Mouse (Mus musculus) cerebellum, adult 11-12 months (tissue): ENCODE results near the gene Pdzd2.
A peak's percentile ranks its signal among the peaks of the same experiment; 100 is the strongest.

ENCODE experiments used
- DNase-seq: peaks from one replicate; pipeline ENCODE4 v3.0.0; 2022

Gene Pdzd2

DNA sequence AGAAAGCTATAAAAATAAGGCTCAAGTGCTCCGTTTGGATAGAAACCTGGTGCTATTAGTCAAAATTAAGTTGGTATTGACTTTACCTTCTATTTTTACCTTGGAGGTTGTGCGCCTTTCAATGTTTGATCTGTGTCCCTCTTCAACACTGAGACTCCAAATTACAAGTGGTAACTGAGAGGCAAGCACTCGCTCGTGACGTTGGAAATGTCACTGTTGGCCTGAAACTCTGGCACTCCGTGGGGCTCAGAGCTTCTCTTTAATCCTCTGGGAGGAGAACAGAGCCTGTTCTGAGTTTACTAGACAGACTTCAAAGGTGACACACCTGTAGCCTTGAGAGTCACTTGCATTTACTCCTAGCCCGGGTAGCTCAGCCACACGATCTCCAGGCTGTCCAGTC, 120.5 kb downstream of the Pdzd2 start:
- no peak for DNase-seq

DNA sequence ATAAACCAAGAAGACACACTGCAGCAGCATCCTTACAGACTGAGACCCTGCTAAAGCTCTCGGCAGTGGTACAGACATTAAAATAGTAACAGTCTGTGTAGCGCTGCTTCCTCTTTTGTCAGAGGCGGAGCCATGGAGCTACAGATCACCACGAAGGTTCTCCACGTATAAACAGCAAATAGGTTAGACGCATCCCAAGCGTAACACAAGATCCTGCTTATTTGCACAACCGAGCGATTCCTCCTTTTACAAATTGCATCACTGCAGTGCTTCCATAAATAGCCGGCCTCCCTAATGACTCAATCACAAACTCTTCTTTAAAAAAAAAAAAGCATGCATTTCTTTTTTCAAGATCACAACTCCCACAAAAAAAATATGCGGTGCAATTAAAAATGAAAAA, 122.1 kb downstream of the Pdzd2 start:
- DNase-seq = no peak

GRCm38 (mm10) chr15:12617220-12617619, 122.5 kb downstream of the Pdzd2 start:
- no peak for DNase-seq

DNA sequence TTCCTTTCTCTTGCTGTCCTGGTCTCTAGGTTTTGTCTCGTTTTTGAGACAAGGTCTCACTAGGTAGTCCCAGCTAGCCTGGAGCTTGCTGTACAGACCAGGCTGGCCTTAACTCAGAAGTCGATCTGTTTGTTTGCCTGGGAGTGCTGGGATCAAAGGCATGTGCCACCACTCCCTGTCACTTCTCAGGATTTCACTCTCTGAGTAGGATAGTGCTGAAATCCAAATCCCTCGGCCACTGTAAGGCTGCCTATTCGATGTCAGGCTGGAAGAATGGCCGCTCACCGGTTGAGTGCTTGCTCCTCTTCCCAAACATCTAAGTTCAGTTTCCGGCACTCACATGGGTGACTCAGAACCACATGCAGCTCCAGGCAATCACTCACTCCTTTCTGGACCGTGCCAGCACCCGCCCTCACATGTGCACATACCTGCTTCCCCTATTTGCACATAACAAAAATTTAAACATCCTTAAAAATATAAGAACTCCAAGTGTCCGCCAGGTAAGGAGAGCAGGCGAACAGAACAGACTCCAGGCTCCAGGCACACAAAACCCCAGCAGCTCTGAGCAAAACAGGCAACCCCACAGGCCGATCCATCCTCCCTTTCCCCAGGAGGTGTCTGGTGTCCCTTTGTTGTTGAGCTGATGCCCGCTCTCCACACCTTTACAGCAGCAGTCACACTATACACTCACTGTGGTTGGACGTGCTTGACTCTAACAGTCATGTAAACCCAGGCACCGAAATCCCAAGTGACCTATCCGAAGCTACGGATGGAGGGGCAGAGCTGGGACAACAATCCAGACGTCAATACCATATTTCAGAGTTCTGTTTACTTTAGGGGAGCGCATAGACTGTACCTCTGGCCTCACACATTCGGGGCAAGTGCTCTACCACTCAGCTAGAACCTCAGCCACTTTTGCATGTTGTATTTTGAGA, 124.5 kb downstream of the Pdzd2 start:
- no peak for DNase-seq

- DNase-seq = no peak
These were observed 125.7 kb downstream of the Pdzd2 start for GRCm38 (mm10) chr15:12614011-12614410.

DNA sequence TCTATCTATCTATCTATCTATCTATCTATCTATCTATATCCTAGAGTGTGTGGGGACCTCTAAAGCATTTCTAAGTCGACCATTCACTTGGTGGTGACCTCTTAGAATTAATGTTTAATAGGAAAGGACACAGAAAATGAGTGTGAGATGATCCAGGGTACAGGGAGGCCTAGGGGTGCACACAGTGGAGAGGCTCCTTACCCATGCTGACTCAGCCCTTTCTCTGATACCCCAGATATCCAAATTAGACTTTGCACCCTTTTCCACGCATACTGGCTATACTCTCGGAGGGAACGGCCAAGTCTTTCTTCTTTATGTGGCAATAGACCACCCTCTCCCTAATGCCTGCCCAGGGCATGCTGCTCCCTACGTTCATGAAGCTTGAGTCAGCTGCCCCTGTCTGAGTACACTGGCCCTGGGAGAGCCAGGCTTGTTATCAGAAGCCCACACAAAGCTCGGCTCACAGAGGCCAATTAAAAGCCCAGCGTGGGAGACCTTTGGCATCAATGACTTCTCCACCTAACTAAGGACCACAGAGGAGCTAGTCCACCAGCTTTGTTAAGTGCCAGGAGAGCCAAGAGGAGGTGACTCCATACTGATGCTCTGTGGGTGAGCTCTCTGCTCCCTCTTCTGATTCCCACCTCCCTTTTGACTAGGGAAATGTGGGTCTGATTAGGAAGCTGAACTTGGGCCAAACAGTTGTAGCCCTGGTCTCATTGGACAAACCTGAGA, 126.6 kb downstream of the Pdzd2 start:
- no peak for DNase-seq

GRCm38 (mm10) chr15:12608090-12608489, 131.6 kb downstream of the Pdzd2 start:
- no peak for DNase-seq

GRCm38 (mm10) chr15:12606306-12606705, 133.4 kb downstream of the Pdzd2 start:
- no peak for DNase-seq

DNA sequence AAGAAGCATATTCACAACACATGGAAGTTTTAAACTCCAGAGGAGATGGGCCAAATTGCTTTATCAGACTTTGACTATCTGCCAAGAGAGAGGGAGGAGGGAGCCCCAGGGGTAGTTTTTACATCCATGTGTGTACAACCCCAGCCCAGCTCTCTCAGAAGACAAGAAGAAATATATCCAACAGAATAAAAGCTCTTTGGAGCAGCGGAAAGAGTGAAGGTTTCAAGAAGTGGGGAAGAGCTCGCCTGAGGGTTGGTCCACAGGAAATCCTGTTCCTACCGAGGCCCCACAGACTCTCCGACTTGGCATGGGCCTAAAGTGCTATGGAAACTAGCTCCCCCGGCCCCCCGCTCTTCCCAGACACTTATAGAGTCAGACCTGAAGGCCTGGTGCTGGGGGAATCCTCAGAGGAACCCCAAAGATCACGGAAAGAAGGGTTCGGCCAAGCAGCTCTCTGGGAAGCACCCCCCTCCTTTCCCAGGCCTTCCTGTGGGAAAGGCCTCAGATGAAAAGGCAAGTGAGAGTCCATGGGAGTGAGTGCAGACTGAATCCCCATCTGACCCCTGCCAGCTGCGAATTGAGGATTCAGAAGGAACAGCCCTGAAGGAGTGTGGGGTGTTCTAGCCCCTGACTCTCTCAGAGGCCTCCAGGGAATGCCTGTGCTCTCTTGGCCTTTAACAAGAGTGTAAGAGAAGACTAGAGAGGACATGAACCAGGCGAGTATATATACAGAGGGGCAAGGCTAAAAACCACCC, 134.3 kb downstream of the Pdzd2 start:
- DNase-seq = no peak

DNA sequence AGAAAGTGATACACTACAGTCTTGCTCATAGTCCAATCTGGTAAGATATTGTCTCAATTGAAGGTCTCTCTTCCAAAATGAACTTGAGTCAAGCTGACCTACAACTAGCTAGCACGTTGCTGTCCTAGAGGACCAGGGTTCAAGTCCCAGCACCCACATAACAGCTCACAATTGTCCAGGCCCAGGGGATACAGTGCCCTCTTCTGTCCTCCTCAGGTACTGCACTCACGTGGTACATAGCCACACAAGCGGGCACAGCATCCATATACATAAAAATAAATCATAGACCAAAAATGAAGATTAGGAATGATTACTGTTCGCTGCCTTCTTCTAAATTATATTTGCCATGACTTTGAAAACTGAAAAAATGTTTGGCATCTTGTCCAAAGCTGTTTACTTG, 136.1 kb downstream of the Pdzd2 start:
- DNase-seq = no peak

DNA sequence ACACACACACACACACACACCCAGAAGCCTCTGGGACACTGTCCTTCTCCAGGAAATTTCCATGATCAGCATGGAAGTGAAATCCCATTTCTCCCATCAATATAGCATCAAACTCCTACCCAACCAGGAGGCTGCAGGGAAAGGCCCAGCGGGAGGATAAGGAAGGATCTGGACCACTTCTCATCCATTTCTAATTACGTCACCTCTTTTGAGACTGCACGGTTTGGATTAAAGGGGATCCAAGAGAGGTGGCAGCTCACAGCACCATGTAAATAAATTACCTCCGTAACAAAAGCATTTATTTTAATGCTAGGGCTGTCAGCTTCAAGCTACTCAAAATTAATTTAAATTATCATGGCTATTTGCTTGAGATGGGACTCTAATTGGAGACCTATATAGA, 146.6 kb downstream of the Pdzd2 start:
- DNase-seq = no peak

DNA sequence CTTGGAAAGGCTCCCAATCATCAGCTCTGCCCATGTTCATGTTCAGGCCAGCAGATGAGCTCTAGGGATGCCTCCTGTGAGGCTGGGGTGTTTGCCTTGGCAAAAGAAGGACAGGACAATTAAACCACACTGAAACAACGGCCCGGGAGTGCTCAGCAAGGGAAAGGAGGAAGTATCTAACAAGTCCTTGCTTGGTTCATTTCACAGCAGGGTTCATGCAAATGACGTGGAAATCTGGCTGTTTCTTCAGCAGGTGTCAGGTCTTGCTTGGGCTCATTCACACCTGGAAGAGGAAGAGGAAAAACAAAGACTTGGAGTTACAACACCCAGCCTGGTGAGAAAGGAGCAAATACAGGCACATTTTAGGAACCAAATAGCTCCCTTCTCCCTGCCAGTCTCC, 147.1 kb downstream of the Pdzd2 start:
- DNase-seq = no peak

GRCm38 (mm10) chr15:12588661-12589060, 151.1 kb downstream of the Pdzd2 start:
- DNase-seq = no peak

DNA sequence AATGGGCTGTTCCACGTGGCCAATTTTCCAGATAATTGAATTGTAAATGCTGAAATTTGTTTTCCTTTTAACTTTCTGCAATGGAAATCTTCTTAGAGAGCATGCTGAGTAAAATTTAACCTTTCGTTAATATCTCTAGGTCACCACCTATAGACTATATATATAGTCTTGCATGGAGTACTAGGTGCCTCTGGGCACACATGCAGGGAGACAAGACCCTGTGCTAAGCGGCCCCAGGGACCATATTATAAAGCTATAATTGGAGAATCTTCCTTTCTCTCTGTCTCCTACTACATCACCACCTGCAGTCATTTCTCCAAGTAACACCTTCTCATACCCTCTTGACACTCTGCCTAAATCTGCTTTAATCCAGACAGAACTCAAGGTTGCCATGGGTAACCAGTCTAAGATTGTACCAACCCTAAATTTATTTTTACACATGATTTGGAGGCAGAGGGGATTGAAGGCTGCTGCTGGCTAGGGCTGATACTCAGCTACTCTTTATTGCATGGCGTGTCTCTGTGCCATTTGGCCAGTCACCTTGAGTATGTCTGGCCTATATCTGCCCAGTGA, 152.8 kb downstream of the Pdzd2 start:
- no peak for DNase-seq

DNA sequence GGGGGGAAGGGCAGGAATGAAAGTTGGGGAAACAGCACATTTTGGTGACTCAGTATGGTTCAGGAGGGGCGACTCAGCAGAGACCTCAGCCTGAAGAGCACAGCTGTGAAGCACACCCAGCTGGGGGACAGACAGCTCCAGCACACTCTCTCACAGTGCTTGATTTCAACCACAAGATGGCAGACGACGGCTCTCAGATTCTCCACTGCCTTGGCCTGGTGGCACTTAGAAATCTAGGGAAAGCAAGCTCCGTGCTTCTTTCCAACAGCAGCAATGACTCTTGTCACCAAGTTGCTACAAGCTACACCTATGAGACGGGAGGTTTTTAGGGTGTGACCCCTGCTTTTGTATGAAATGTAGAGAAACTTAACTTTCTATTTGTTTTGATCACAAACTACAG, 153.6 kb downstream of the Pdzd2 start:
- peak; percentile 26 for DNase-seq

DNA sequence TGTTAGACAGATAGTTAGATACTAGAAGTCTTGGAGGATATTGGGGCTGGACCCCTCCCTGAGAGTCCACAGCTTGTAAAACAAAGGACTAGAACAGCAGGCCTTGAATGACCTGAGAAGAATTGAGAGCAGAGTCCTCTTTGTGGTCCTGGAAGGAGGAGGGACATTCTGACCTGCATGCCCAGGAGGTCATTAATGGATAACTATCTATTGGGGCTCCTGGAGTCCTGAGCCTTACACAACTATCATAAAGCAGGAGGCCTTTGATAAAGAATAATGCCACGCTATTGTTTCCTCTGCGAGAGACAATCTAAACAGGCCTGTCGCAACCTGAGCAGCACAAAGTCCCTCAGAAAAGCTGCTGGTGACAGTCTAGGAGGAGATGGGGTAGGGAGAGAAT, 156.7 kb downstream of the Pdzd2 start:
- no peak for DNase-seq

- no peak for DNase-seq
These were observed 157.3 kb downstream of the Pdzd2 start for GRCm38 (mm10) chr15:12582471-12582870.

- DNase-seq = no peak
These were observed 160.5 kb downstream of the Pdzd2 start for GRCm38 (mm10) chr15:12579196-12579595.

- DNase-seq = peak; percentile 18
These were observed 161.4 kb downstream of the Pdzd2 start for GRCm38 (mm10) chr15:12578276-12578675.

DNA sequence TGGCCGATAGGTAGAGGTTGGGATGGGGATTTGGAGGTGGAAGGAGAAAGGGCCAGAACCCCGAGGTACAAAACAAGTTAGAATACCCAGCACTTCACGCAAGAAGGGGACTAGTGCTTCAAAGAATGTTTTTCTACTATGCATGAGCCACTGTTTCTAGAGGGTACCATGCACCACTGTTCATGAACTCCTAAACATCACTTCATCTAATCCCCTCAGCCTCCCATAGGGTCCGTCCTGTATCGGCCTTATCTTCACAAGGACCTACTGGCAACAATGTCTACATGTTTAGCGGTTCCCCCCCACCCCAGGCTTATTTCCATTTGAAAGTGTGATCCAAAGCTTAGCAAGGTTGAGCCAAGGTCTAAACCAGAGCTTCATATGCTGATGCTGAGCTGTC, 162.0 kb downstream of the Pdzd2 start:
- DNase-seq = no peak

DNA sequence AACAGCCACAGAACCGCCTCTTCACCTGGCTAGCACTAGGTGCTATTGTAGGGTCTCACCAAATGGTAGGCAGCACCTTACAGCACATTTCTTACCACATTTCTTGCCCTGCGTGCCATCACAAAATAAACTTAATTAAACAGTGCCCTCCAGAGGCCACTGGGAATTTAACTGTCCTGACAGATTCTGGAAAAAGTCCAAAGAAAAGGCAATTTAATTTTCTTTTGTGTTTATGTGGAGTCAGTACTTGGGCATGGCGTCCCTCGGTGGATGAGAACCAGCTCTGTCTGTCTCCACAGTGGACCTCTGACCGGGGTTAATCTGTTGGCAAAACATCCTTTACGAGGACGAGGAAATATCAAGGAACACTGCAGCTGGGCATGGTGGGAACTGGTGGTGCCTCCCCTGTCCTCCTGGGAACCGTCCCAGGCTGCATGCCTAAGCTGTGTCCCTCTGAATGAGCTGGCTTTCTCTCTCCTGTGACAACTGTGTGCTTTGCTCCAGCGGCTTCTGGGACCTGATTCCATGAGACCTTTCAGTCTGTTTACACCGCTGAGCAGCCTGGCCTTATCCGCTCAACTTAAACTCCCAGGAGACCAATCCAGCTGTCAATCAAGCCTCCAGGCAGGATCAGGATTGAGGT, 162.5 kb downstream of the Pdzd2 start:
- peak; percentile 23 for DNase-seq

DNA sequence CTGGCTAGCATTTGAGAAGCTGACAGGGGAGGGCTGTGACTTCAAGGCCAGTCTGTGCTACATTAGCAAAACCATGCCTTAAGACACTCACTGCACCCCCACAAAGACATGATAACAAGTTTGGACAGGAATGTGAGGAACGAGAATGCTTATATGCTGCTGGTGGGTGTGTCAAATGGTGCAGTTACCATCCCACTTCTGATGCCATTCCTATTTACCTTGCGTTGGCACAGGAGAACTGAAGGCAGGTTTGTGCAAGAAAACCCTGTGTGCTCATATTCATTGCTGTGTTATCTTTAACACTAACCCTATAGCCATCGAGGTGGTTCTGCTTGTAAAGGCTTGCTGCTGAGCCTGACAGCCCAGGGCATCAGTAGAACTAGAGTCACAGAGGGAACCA, 166.1 kb downstream of the Pdzd2 start:
- no peak for DNase-seq

- DNase-seq = no peak
These were observed 168.6 kb downstream of the Pdzd2 start for GRCm38 (mm10) chr15:12571168-12571567.
